Mouse (Mus musculus) forebrain, embryonic 13.5 days (tissue): Measurements from ENCODE around the gene Diras2. TPM values are rescaled to one million over a fixed set of nuclear protein-coding genes. Genes with fewer than 3 reads are reported as not detected.

Experiments used
- ATAC-seq: fragments of 200-750 bp; cut with Nextera tagmentation; 2 replicates; pipeline ENCODE4 v1.8.0; 2017
- H3K27ac ChIP-seq: fragments of 300-500 bp; sonication (generic); 2 replicates; pipeline ENCODE4 v1.5.1; 2015; ENCODE audit warnings: inconsistent platforms, mild to moderate bottlenecking, moderate library complexity
- H3K27me3 ChIP-seq: fragments of 300-500 bp; sonication (generic); 2 replicates; pipeline ENCODE4 v1.6.1; 2015; ENCODE audit warnings: mild to moderate bottlenecking, inconsistent platforms
- H3K36me3 ChIP-seq: fragments of 300-500 bp; sonication (generic); 2 replicates; pipeline ENCODE4 v1.6.1; 2015; ENCODE audit warnings: mild to moderate bottlenecking, inconsistent platforms; ENCODE audit not compliant: poor library complexity, severe bottlenecking
- H3K4me1 ChIP-seq: fragments of 300-500 bp; sonication (generic); 2 replicates; pipeline ENCODE4 v1.6.1; 2015; ENCODE audit warnings: inconsistent platforms
- H3K4me2 ChIP-seq: fragments of 300-500 bp; sonication (generic); 2 replicates; pipeline ENCODE4 v1.6.1; 2015; ENCODE audit warnings: inconsistent platforms, mild to moderate bottlenecking, moderate library complexity
- H3K4me3 ChIP-seq: fragments of 300-500 bp; sonication (generic); 2 replicates; pipeline ENCODE4 v1.5.1; 2015; ENCODE audit warnings: mild to moderate bottlenecking, inconsistent platforms
- H3K9ac ChIP-seq: fragments of 300-500 bp; sonication (generic); 2 replicates; pipeline ENCODE4 v1.6.1; 2015; ENCODE audit warnings: mild to moderate bottlenecking, inconsistent platforms
- H3K9me3 ChIP-seq: fragments of 300-500 bp; sonication (generic); replicated peaks from 2 replicates; pipeline ENCODE4 v1.6.1; 2016; ENCODE audit warnings: inconsistent platforms
- WGBS: fragments of 180-500 bp; shearing (Covaris S2); methylation state at CpG from one replicate; pipeline ENCODE4 v1.1.7; 2015; 5-methylcytosine and 5-hydroxymethylcytosine counted together
- polyA plus RNA-seq: library from polyadenylated mRNA; unstranded; fragments of >200 nt; fragmentation: Nextera tagmentation; extraction: Ambion mirVana; gene quantifications from 2 replicates; pipeline ENCODE4 v1.2.1, GENCODE M21; 2015

Diras2 gene
- polyA plus RNA-seq, 1 experiment from 2014 or later: 0.77 TPM

DNA sequence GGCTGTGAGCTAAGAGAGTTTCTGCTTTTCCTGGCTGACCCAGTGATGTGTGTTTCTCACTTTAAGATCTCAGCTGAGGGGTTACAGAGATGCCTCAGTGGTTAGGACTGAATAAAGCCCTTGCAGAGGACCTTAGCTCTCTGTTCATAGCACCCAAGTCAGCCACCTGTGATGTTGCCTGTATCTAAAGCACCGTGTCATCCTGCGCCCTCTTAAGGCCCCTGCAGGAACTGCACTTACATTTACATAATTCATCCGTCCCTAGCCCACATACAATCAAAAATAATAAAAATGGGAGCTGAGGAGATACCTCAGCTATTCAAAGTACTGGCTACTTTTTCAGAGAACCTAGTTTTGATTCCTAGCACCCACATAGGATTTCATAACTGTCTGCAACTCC is 54.9 kb downstream of the Diras2 start:
- Histone ChIP-seq H3K27me3 (peaks cover 14% of the 10 kb centered on the region; the same call in 1 of the 2 replicates), H3K27ac (no peak overlapping the region), H3K9ac (no peak overlapping the region), H3K4me3 (no peak overlapping the region), H3K36me3 (no peaks in the 10 kb centered on the region), H3K9me3 (no peaks in the 10 kb centered on the region), H3K4me2 (no peak overlapping the region), H3K4me1 (no peaks in the 10 kb centered on the region)
- 48% methylated on average over 3 of the region's 3 CpGs for WGBS
- no peak for ATAC-seq

DNA sequence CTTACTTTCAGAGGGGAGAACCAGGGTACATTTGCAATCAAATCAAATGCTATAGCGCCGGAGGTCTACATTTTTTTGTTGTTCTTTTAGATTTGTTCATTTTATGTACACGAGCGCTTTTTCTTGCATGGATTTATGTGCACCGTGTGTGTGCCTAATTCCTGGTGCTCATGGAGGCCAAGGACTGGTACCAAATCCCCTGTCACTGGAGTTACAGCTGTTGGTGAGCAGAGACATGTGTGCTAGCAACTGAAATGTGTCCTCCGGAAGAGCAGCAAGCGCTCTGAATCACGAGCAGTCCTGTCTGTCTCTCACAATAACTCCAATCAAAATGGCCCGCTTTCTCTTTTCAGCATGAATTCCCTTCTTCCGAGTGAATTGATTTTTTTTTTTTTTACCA is 55.8 kb downstream of the Diras2 start:
- no peak overlapping the region for H3K27ac ChIP-seq
- peaks cover 14% of the 10 kb centered on the region; the same call in 1 of the 2 replicates for H3K27me3 ChIP-seq
- peaks cover 4% of the 10 kb centered on the region for H3K4me1 ChIP-seq
- no peak overlapping the region for H3K4me2 ChIP-seq
- no peak for ATAC-seq
- H3K4me3 ChIP-seq: no peak overlapping the region
- H3K9ac ChIP-seq: no peak overlapping the region
- H3K36me3 ChIP-seq: no peaks in the 10 kb centered on the region
- no peaks in the 10 kb centered on the region for H3K9me3 ChIP-seq
- 73% methylated on average over 10 of the region's 10 CpGs for WGBS

DNA sequence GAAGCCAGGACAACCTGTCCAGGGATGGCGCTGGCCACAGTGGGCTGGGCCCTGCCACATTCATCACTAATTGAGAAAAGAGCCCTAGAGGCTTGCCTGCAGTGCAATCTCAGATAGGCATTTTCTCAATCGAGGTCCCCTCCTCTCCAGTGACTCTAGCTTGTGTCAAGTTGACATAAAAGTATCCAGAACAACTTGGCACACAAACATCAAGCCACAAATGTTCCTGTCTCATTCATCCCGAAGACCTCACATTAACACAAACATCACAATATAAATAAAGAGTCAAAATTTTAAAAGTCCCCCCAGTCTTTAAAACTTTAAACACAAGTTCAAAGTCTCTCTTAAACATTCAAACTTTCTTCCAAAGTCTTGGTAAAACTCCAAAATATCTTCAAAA is 56.3 kb downstream of the Diras2 start:
- Histone ChIP-seq H3K4me2 (no peak overlapping the region), H3K27ac (no peak overlapping the region), H3K4me3 (no peak overlapping the region), H3K9ac (no peak overlapping the region), H3K4me1 (peaks cover 8% of the 10 kb centered on the region), H3K9me3 (no peaks in the 10 kb centered on the region), H3K36me3 (no peaks in the 10 kb centered on the region), H3K27me3 (peaks cover 14% of the 10 kb centered on the region; the same call in 1 of the 2 replicates)
- no peak for ATAC-seq
- WGBS: 84% methylated on average over 3 of the region's 3 CpGs

DNA sequence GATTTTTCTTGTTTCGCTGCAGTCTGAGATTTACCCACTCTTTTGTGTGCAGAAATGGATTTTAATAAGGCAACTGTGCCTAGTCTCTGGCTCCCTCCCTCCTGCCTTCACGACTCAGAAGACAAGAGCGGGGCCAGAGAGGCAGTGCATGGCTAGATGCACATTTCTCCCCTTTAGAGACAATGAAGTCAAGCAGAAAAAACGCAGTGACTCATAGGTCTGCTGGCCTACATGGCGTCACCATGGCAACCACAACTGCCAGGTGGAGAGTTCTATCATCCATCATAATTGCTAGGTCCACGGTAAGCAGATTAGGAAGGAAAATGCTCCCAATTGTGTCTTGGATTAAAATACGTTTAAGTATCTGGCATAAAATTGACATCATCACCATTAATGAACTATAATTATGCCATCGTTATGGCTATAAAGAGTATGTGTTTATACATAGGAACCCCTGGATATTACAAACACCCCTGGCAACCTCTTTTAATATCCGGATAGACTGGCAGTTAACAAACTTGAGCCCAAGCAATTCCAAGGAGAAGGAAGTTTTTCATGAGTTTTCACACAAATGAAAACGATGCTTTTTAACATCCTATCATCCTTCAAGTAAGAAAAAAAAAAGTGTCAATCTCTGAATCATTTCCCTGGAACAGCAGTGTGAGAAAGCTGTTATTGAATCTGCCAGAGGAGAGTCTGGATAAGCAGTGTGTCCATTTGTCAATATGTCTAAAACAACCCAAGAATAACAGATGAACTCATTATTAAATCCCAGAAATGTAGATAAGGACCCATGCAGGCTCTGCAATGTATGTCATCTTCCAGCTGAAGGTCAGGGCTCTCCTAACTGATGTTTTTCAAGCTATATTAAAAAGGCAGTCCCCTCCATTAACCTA is 61.0 kb downstream of the Diras2 start:
- 8% methylated on average over 10 of the region's 10 CpGs for WGBS
- peaks cover 19% of the 10 kb centered on the region for H3K4me1 ChIP-seq
- H3K27ac ChIP-seq: peak overlapping the region; percentile 75
- H3K4me3 ChIP-seq: no peak overlapping the region
- ATAC-seq: peak; percentile 79
- no peak overlapping the region for H3K9ac ChIP-seq
- peak overlapping the region; percentile 11; the same call in 1 of the 2 replicates for H3K4me2 ChIP-seq
- no peaks in the 10 kb centered on the region for H3K36me3 ChIP-seq
- no peaks in the 10 kb centered on the region for H3K9me3 ChIP-seq
- H3K27me3 ChIP-seq: peaks cover 14% of the 10 kb centered on the region

DNA sequence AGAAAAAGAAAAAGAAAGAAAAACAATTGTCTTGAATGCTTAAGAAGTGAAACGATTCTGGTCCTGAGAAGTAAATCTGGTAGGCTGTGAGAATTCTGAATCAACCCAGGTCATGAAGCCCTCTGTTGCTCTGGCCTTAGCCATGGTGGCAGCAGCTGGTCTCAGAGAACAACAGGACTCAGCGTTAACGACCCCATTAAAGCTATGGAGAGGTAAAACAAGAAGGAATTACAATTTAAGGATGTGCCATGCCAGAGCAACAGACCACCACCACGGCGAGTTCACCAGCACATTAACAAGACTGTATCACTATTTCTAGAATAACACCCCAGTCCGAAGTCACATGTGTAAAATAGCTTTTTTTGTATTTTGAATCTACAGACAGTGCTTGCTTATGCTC is 65.9 kb downstream of the Diras2 start:
- no peak overlapping the region for H3K9ac ChIP-seq
- H3K9me3 ChIP-seq: no peaks in the 10 kb centered on the region
- H3K36me3 ChIP-seq: no peaks in the 10 kb centered on the region
- H3K4me3 ChIP-seq: no peak overlapping the region
- H3K4me1 ChIP-seq: peaks cover 14% of the 10 kb centered on the region
- 63% methylated on average over 6 of the region's 6 CpGs for WGBS
- H3K27ac ChIP-seq: no peak overlapping the region
- no peaks in the 10 kb centered on the region; the same call in 1 of the 2 replicates for H3K27me3 ChIP-seq
- H3K4me2 ChIP-seq: no peak overlapping the region
- ATAC-seq: no peak

DNA sequence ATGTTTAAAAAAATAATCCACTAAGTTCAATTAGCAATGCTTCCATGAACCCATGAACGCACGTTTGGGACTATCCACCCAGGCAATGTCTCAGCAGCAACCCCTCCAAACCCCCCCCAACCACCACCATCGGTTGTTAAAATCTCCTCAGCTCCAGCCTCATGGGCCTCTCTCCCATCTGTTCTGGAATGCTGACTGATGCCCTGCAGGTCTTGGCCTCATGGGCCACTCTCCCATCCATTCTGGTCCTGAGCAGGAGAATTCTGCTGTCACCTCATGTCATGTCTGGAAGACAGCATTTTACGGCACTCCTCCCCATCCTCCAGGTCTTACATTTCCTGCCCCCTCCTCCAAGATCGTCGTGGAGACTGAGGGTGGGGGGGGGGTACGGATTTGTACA is 71.1 kb downstream of the Diras2 start:
- H3K4me2 ChIP-seq: no peak overlapping the region
- ATAC-seq: no peak
- no peaks in the 10 kb centered on the region for H3K9me3 ChIP-seq
- peaks cover 6% of the 10 kb centered on the region; the same call in 1 of the 2 replicates for H3K4me1 ChIP-seq
- H3K9ac ChIP-seq: no peak overlapping the region
- no peak overlapping the region for H3K4me3 ChIP-seq
- no peaks in the 10 kb centered on the region for H3K27me3 ChIP-seq
- WGBS: 82% methylated on average over 7 of the region's 7 CpGs
- H3K27ac ChIP-seq: no peak overlapping the region
- no peaks in the 10 kb centered on the region for H3K36me3 ChIP-seq

DNA sequence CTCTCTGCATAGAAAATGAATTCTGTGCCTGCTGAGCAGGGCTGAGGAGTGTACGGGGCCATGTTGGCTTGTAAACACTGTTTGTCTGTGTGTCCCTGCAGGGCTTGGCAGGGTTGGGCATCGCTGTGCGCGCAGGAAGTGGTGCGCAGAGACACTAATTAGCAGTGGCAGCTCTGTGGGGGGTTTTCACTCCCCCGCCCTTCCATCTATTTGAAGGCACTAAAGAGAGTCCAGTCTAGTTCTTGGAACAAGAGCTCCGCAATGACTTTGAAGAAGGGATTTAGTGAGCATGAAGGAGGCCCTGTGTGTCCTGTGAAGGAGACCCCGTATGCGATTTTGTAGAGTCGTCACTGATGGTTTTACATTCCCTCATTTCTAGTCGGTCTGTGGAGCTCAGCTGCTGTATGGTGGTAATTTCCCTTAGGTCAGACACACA is 73.2 kb downstream of the Diras2 start:
- H3K4me2 ChIP-seq: peak overlapping the region; percentile 55
- 13% methylated on average over 11 of the region's 11 CpGs for WGBS
- no peaks in the 10 kb centered on the region for H3K9me3 ChIP-seq
- ATAC-seq: peak; percentile 96
- peak overlapping the region; percentile 83 for H3K27ac ChIP-seq
- H3K36me3 ChIP-seq: no peaks in the 10 kb centered on the region
- H3K9ac ChIP-seq: no peak overlapping the region
- H3K4me1 ChIP-seq: peaks cover 6% of the 10 kb centered on the region; the same call in 1 of the 2 replicates
- H3K27me3 ChIP-seq: no peaks in the 10 kb centered on the region
- peak overlapping the region; percentile 19 for H3K4me3 ChIP-seq

DNA sequence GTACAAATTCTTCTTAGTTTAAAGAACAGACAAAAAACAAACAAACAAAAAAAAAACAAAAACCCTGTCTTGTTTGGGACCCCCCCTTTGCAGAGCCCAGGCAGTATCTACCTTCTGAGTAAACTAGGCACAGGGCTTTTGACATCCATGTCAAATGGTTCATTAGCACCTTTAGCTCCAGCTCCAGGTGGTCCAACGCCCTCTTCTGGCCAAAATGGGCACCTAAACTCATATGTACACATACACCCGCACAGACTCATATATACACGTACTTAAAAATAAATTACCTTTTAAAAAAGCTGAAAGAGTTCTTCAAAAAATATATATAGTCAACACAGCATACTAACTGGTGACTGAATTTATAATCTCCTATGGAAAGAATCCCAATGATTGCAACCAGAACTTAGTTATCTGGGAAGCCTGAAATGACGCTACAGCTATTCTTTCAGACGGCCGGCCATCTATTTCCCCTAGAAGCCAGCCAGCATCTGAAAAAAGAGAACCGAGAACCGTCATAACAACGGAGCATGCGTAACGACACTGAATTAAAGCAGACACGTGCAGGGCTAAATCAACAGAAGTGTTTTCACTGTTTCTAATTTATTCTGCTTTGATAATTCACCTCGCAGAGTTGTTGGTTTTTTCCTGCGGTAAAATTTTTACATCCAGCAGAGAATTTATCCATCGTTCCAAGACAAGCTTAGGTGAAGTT is 73.7 kb downstream of the Diras2 start:
- H3K4me3 ChIP-seq: peak overlapping the region; percentile 19
- no peaks in the 10 kb centered on the region for H3K36me3 ChIP-seq
- ATAC-seq: peak; percentile 74
- WGBS: 36% methylated on average over 15 of the region's 15 CpGs
- peak overlapping the region; percentile 55 for H3K4me2 ChIP-seq
- peak overlapping the region; percentile 83 for H3K27ac ChIP-seq
- H3K4me1 ChIP-seq: peaks cover 9% of the 10 kb centered on the region
- no peaks in the 10 kb centered on the region for H3K9me3 ChIP-seq
- H3K9ac ChIP-seq: no peak overlapping the region
- H3K27me3 ChIP-seq: no peaks in the 10 kb centered on the region

DNA sequence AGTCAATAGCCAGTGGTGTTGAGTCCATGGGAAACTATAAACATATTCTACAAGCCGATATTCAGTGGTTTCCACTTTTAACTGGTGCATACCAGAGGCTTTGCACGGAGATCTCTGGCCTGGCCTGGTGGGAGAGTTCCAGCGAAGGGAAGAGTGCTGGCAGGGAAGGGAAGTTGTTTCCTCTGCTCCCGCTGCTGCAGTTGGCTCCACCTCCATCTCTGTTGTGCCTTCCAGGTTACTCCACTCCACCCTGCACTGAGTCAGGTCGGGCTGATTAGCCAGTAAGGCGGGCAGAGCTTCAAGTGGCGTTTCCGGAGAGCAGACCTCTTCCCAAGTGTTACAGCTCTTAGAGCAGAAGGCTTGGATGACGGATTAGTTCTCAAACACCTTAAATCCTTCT is 75.8 kb downstream of the Diras2 start:
- H3K27ac ChIP-seq: no peak overlapping the region
- H3K27me3 ChIP-seq: no peaks in the 10 kb centered on the region
- no peak overlapping the region for H3K9ac ChIP-seq
- H3K9me3 ChIP-seq: no peaks in the 10 kb centered on the region
- no peak overlapping the region for H3K4me2 ChIP-seq
- no peaks in the 10 kb centered on the region for H3K36me3 ChIP-seq
- 53% methylated on average over 9 of the region's 9 CpGs for WGBS
- no peak overlapping the region for H3K4me3 ChIP-seq
- no peak for ATAC-seq
- H3K4me1 ChIP-seq: peaks cover 24% of the 10 kb centered on the region

DNA sequence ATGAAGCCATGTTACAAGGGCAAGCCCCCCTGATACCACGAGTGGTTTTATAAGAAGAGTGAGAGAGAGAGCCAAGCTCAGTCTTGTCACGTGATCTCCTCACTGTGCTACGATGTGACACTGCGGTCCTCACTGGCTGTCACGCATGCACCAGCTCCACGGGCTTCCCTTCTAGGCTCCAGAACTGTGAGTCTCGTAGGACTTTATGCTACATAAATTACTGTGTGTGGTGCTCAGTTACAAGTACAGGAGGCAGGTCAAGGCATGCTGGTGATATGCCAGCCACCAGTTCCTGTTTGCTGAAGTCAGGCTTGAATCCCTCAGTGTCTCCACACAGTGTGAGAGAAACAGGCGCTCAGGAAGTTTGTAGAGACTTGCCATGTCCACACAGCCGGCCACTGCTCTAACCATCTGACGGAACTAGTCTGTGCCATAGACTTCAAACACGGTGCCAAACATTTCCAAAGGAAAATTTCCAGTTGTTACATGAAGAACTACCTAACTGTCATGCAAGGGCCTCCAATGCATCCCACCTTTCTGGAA is 76.3 kb downstream of the Diras2 start:
- H3K9me3 ChIP-seq: no peaks in the 10 kb centered on the region
- 90% methylated on average over 11 of the region's 11 CpGs for WGBS

More for the DNA sequence above, 76.3 kb downstream of the Diras2 start:
- no peaks in the 10 kb centered on the region for H3K36me3 ChIP-seq
- H3K9ac ChIP-seq: no peak overlapping the region
- no peak overlapping the region for H3K4me2 ChIP-seq
- no peak overlapping the region for H3K4me3 ChIP-seq
- H3K4me1 ChIP-seq: peaks cover 24% of the 10 kb centered on the region
- no peaks in the 10 kb centered on the region for H3K27me3 ChIP-seq
- no peak overlapping the region for H3K27ac ChIP-seq
- ATAC-seq: no peak
